Mouse (Mus musculus) lung, embryonic 14.5 days (tissue): ENCODE data around the gene Smim6. TPM values are rescaled to one million over a fixed set of nuclear protein-coding genes. Genes with fewer than 3 reads are reported as not detected.

Experiments used
- ATAC-seq: fragments of 200-750 bp; cut with Nextera tagmentation; 2 replicates; pipeline ENCODE4 v1.8.0; 2017; ENCODE audit warnings: mild to moderate bottlenecking, moderate TSS enrichment, moderate library complexity; ENCODE audit not compliant: insufficient read depth
- DNase-seq: peaks from one replicate; pipeline ENCODE4 v3.0.0-alpha.2; 2015
- H3K27ac ChIP-seq: fragments of 300-500 bp; sonication (generic); 2 replicates; pipeline ENCODE4 v1.5.1; 2014; ENCODE audit warnings: low read depth, mild to moderate bottlenecking, moderate library complexity
- H3K27me3 ChIP-seq: fragments of 300-500 bp; sonication (generic); 2 replicates; pipeline ENCODE4 v1.6.1; 2014; ENCODE audit warnings: low read length, control low read depth; ENCODE audit not compliant: insufficient read depth
- H3K36me3 ChIP-seq: fragments of 300-500 bp; sonication (generic); 2 replicates; pipeline ENCODE4 v1.6.1; 2014; ENCODE audit warnings: control low read depth; ENCODE audit not compliant: insufficient read depth
- H3K4me1 ChIP-seq: fragments of 300-500 bp; sonication (generic); 2 replicates; pipeline ENCODE4 v1.6.1; 2014; ENCODE audit warnings: antibody characterized with exemption, control low read depth; ENCODE audit not compliant: insufficient read depth
- H3K4me2 ChIP-seq: fragments of 300-500 bp; sonication (generic); 2 replicates; pipeline ENCODE4 v1.6.1; 2014; ENCODE audit warnings: mild to moderate bottlenecking
- H3K4me3 ChIP-seq: fragments of 300-500 bp; sonication (generic); 2 replicates; pipeline ENCODE4 v1.5.1; 2014; ENCODE audit warnings: low read depth, low read length
- H3K9ac ChIP-seq: fragments of 300-500 bp; sonication (generic); 2 replicates; pipeline ENCODE4 v1.6.1; 2014
- H3K9me3 ChIP-seq: fragments of 300-500 bp; sonication (generic); 2 replicates; pipeline ENCODE4 v1.6.1; 2016; ENCODE audit warnings: low read depth, low read length, control low read depth
- CTCF ChIP-seq: IDR thresholded peaks from 2 replicates; pipeline ENCODE4 v1.5.1; 2016; ENCODE audit warnings: antibody characterized with exemption, low read depth
- WGBS: fragments of 180-500 bp; shearing (Covaris S2); extraction: QIAGEN DNeasy Blood & Tissue Kit; methylation state at CpG from one replicate; pipeline ENCODE4 v1.1.7; 2014; 5-methylcytosine and 5-hydroxymethylcytosine counted together
- polyA plus RNA-seq: library from polyadenylated mRNA; unstranded; fragments of >200 nt; fragmentation: Nextera tagmentation; extraction: Ambion mirVana; gene quantifications from 2 replicates; pipeline ENCODE4 v1.2.1, GENCODE M21; 2014

The Smim6 gene
- polyA plus RNA-seq, 1 experiment from 2014 or later, result 11.4 TPM

GRCm38 (mm10) chr11:115878071-115878470, 33.7 kb upstream of the Smim6 start:
- 85% methylated on average over 8 of the region's 8 CpGs for WGBS
- Histone ChIP-seq H3K9ac (no peak overlapping the region), H3K27me3 (no peaks in the 10 kb centered on the region; the same call in 1 of the 2 replicates), H3K36me3 (no peaks in the 10 kb centered on the region), H3K4me2 (no peak overlapping the region), H3K9me3 (no peaks in the 10 kb centered on the region), H3K4me1 (no peaks in the 10 kb centered on the region), H3K4me3 (no peak overlapping the region), H3K27ac (no peak overlapping the region)
- no peak for TF ChIP-seq CTCF
- DNase-seq, result no peak
- ATAC-seq, result no peak

GRCm38 (mm10) chr11:115881002-115881401, 30.8 kb upstream of the Smim6 start:
- no peaks in the 10 kb centered on the region for H3K36me3 ChIP-seq
- no peaks in the 10 kb centered on the region for H3K4me1 ChIP-seq
- H3K9ac ChIP-seq, result no peak overlapping the region
- no peaks in the 10 kb centered on the region; the same call in 1 of the 2 replicates for H3K27me3 ChIP-seq
- no peak overlapping the region for H3K27ac ChIP-seq
- WGBS, result 23% methylated on average over 5 of the region's 5 CpGs
- H3K4me3 ChIP-seq, result no peak overlapping the region
- DNase-seq, result peak; percentile 48
- no peaks in the 10 kb centered on the region for H3K9me3 ChIP-seq
- ATAC-seq, result no peak
- H3K4me2 ChIP-seq, result no peak overlapping the region
- peak; percentile 81 for TF ChIP-seq CTCF

GRCm38 (mm10) chr11:115883251-115883650, 28.6 kb upstream of the Smim6 start:
- Histone ChIP-seq H3K9ac (no peak overlapping the region), H3K36me3 (no peaks in the 10 kb centered on the region), H3K4me1 (no peaks in the 10 kb centered on the region), H3K4me2 (no peak overlapping the region), H3K27ac (no peak overlapping the region), H3K4me3 (no peak overlapping the region), H3K9me3 (no peaks in the 10 kb centered on the region), H3K27me3 (no peaks in the 10 kb centered on the region; the same call in 1 of the 2 replicates)
- no peak for TF ChIP-seq CTCF
- no peak for DNase-seq
- ATAC-seq, result no peak
- 25% methylated on average over 17 of the region's 17 CpGs for WGBS

- Histone ChIP-seq H3K27me3 (no peaks in the 10 kb centered on the region; the same call in 1 of the 2 replicates), H3K4me3 (no peak overlapping the region), H3K9ac (no peak overlapping the region), H3K4me1 (no peaks in the 10 kb centered on the region), H3K9me3 (no peaks in the 10 kb centered on the region), H3K27ac (no peak overlapping the region), H3K4me2 (no peak overlapping the region), H3K36me3 (no peaks in the 10 kb centered on the region)
- DNase-seq, result no peak
- WGBS, result 91% methylated on average over 3 of the region's 3 CpGs
- TF ChIP-seq CTCF, result no peak
- ATAC-seq, result no peak
These were observed 27.5 kb upstream of the Smim6 start for GRCm38 (mm10) chr11:115884361-115884760.

GRCm38 (mm10) chr11:115885281-115885680, 26.5 kb upstream of the Smim6 start:
- no peak overlapping the region for H3K27ac ChIP-seq
- H3K9ac ChIP-seq, result no peak overlapping the region
- H3K36me3 ChIP-seq, result no peaks in the 10 kb centered on the region
- ATAC-seq (no peak), DNase-seq (no peak)
- no peaks in the 10 kb centered on the region for H3K9me3 ChIP-seq
- H3K27me3 ChIP-seq, result no peaks in the 10 kb centered on the region; the same call in 1 of the 2 replicates
- WGBS, result 61% methylated on average over 11 of the region's 11 CpGs
- H3K4me1 ChIP-seq, result no peaks in the 10 kb centered on the region
- no peak for TF ChIP-seq CTCF
- H3K4me2 ChIP-seq, result no peak overlapping the region
- H3K4me3 ChIP-seq, result no peak overlapping the region

GRCm38 (mm10) chr11:115886446-115886845, 25.4 kb upstream of the Smim6 start:
- H3K4me1 ChIP-seq, result no peaks in the 10 kb centered on the region
- no peak overlapping the region for H3K4me2 ChIP-seq
- H3K36me3 ChIP-seq, result no peaks in the 10 kb centered on the region
- H3K27ac ChIP-seq, result no peak overlapping the region
- H3K9ac ChIP-seq, result no peak overlapping the region
- H3K9me3 ChIP-seq, result no peaks in the 10 kb centered on the region
- no peak for DNase-seq
- no peak overlapping the region for H3K4me3 ChIP-seq
- WGBS, result 87% methylated on average over 11 of the region's 11 CpGs
- H3K27me3 ChIP-seq, result no peaks in the 10 kb centered on the region; the same call in 1 of the 2 replicates
- no peak for ATAC-seq
- no peak for TF ChIP-seq CTCF

- no peak for ATAC-seq
- no peak overlapping the region for H3K27ac ChIP-seq
These were observed 23.8 kb upstream of the Smim6 start for GRCm38 (mm10) chr11:115888020-115888419.

GRCm38 (mm10) chr11:115889159-115889558, 22.7 kb upstream of the Smim6 start:
- Histone ChIP-seq H3K27me3 (no peaks in the 10 kb centered on the region), H3K4me1 (no peaks in the 10 kb centered on the region), H3K4me3 (no peak overlapping the region), H3K36me3 (peaks cover 15% of the 10 kb centered on the region; the same call in 1 of the 2 replicates), H3K4me2 (no peak overlapping the region), H3K27ac (no peak overlapping the region), H3K9ac (no peak overlapping the region), H3K9me3 (no peaks in the 10 kb centered on the region)
- DNase-seq (no peak), ATAC-seq (no peak)
- 60% methylated on average over 6 of the region's 6 CpGs for WGBS
- TF ChIP-seq CTCF, result no peak

More at GRCm38 (mm10) chr11:115888020-115888419, 23.8 kb upstream of the Smim6 start:
- no peak overlapping the region for H3K4me2 ChIP-seq
- H3K27me3 ChIP-seq, result no peaks in the 10 kb centered on the region
- H3K36me3 ChIP-seq, result peaks cover 7% of the 10 kb centered on the region; the same call in 1 of the 2 replicates
- H3K4me3 ChIP-seq, result no peak overlapping the region
- WGBS, result 84% methylated on average over 5 of the region's 5 CpGs
- no peak overlapping the region for H3K9ac ChIP-seq
- DNase-seq, result no peak
- no peaks in the 10 kb centered on the region for H3K4me1 ChIP-seq
- no peaks in the 10 kb centered on the region for H3K9me3 ChIP-seq
- no peak for TF ChIP-seq CTCF
